Mouse (Mus musculus) megakaryocyte, embryonic 14.5 days (primary cell): Measurements from ENCODE around the gene Cnnm1.

Experiments used
- FLI1 ChIP-seq: IDR thresholded peaks from 2 replicates; pipeline ENCODE4 v1.6.1; 2012; ENCODE audit warnings: low read length, inconsistent platforms, mixed read lengths
- GATA1 ChIP-seq: IDR thresholded peaks from 3 replicates; pipeline ENCODE4 v1.6.1; 2012; ENCODE audit warnings: mixed read lengths, low read length, inconsistent platforms, borderline replicate concordance

GRCm38 (mm10) chr19:43546337-43547117 is 106.3 kb downstream of the Cnnm1 start:
- no peak for TF ChIP-seq GATA1
- no peak for TF ChIP-seq FLI1
